Mouse (Mus musculus) B cell, adult 62 days (primary cell): ENCODE results near the gene Tmem127. TPM values are rescaled to one million over a fixed set of nuclear protein-coding genes. Genes with fewer than 3 reads are reported as not detected.

Source experiments
- total RNA-seq: library from RNA; stranded (reverse); gene quantifications from 4 replicates; pipeline ENCODE4 v1.2.4, GENCODE M21; 2023

The Tmem127 gene
- 40.4 to 47.7 TPM (median 43.5 TPM) in 4 replicates for total RNA-seq

DNA sequence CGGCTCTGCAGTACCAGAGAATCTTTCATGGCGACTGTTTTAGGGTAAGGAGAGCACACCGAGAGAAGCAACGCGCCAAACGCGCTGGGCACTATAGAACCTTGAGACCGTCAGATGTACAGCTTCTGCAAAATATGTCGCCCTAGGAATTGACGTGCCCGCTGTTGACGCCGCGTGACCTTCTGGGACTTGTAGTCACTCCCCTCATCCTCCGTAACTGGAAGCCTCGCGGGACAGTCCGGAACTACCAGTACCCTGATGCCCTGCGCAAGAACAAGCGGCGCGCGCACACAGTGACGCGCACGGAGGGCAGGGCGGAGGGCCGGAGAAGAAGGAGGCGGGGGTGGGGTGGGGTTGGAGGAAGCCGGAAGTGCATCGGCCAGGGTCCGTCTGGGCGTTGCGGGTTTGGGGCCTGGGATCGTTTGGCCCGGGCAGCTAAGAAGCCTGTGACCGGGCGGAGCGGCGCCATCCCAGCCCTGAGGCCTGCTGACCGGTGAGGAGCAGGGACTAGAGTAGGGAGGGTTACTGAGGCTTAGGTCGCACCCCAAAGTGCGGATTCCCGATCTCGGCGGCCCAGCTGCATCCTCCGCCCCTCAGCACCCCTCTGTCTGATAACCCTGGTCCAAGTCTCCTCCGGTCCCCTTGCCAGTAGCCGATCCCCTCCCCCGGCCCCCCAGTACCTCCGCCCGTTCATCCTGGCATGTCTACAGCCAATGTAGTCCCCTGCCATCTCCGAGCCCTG is at the start of gene Tmem127, which contains the start of gene Ciao1:
Gene Tmem127 (plus strand): TSS at position 317 of the 742 bp plus-strand sequence.
Gene Ciao1 (minus strand): TSS at position 225 of the 742 bp plus-strand sequence.

DNA sequence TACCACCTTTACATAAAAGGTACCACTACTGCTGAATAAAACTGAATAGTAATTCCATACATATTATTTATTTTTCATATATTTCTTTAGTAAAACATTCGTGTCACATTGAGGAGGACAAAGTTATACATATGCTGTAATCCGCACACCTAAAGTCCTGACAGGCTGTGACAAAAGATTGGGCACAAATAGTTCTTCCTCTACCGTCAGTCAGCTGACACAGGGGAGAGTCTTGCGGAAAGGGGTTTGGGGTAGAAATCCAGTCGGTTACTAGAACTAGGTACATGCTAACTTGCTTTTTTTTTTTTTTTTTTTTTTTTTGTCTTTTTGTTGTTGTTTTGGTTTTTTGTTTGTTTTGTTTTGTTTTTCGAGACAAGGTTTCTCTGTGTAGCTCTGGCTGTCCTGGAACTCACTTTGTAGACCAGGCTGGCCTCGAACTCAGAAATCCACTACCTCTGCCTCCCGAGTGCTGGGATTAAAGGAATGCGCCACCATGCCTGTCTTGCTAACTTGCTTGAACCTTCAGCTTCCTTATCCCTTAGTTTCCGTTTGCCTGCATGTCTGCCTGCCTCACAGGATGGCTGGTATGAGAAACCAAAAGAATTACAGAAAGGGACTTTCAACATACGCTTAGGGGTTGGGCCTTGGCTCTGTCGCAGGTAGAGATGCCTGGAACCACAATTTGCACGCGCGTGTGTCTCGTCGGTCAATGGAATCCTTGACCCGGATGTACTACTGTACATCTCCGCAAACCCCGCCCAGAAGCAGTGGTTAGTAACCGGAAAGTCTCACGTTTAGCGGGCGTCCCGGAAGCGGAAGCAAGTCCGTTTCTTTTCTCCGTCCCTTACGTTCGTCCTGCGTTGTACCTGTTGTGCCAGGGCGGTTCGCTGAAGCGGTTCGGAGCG is 39.9 kb upstream of the Tmem127 start, which contains the start of the genes 1810024B03Rik and Snrnp200:
Gene 1810024B03Rik (minus strand): TSS at position 734 of the 905 bp plus-strand sequence.
Gene Snrnp200 (plus strand): TSS at position 840 of the 905 bp plus-strand sequence.

DNA sequence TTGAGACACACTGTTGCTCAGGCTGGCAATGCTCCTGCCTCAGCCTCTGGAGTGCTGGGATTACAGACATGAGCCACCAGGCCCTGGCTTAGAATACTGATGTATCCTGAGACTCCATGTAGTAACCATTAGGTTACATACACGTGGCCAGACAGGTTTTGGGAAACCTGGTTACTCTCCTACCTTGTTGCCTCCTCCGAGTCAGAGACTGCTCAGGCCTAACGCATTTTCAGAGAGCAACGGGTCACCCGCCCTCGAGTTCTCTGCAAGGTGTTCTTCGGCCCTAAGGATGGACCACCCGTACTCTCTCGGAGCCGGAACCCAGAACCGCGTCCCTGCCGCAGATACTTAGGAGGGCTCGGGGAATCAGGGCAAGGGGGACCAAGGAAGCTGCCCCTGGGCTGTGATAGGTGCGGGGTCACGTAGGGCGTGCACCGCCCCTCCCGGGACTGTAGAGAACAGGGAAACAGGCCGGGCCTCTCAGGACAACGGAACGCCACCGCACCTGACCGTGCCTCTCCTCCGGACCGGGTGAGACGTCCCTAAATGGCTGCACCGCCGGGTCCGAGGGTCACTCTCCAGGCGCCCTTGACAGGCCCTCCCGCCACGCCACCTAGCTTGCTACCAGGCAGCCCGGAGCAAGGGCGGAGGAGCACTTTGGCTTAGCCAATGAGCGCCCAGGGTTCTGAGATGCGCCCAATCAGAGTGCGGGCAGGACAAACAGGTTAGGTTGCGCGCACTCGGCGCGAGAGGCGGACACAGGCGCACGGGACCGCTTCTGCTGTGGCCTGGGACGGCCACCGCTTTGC is 22.0 kb downstream of the Tmem127 start, which contains the start of gene Stard7:
Gene Stard7 (plus strand): TSS at position 728 of the 809 bp plus-strand sequence.

Other genes with a start within 250 kb of the Tmem127 start
- 23.6 to 30.9 TPM (median 26.6 TPM) in 4 replicates for gene Ap4e1, start 239.2 kb upstream of the Tmem127 start, total RNA-seq
- 10.8 to 14.6 TPM (median 13.0 TPM) in 4 replicates for gene Blvra, start 177.2 kb upstream of the Tmem127 start, total RNA-seq
- 7.4 to 11.7 TPM (median 10.0 TPM) in 4 replicates for gene Ncaph, start 114.0 kb upstream of the Tmem127 start, total RNA-seq
- 15.1 to 16.3 TPM (median 15.6 TPM) in 4 replicates for gene Itpripl1, start 104.5 kb upstream of the Tmem127 start, total RNA-seq
- 1.9 to 3.0 TPM (median 2.5 TPM) in 4 replicates for gene 1810024B03Rik, start 39.6 kb upstream of the Tmem127 start, total RNA-seq
- gene Snrnp200, start 39.5 kb upstream of the Tmem127 start, total RNA-seq: 170 to 177 TPM (median 172 TPM) in 4 replicates
- 33.5 to 43.6 TPM (median 40.7 TPM) in 4 replicates for gene Ciao1, start 92 bp upstream of the Tmem127 start, total RNA-seq
- 80.8 to 89.9 TPM (median 85.5 TPM) in 4 replicates for gene Stard7, start 22.3 kb downstream of the Tmem127 start, total RNA-seq
- 510 to 733 TPM (median 603 TPM) in 4 replicates for gene Dusp2, start 88.3 kb downstream of the Tmem127 start, total RNA-seq
- gene Astl, start 90.7 kb downstream of the Tmem127 start, total RNA-seq: 0.70 to 1.0 TPM (median 0.82 TPM) in 4 replicates
- gene Adra2b, start 115.3 kb downstream of the Tmem127 start, total RNA-seq: 0.15 TPM in 2 of 4 replicates, not detected in the others
- gene Gpat2, start 177.3 kb downstream of the Tmem127 start, total RNA-seq: 0.29 to 0.69 TPM (median 0.64 TPM) in 3 of 4 replicates, not detected in the other
- gene Fahd2a, start 196.7 kb downstream of the Tmem127 start, total RNA-seq: 9.5 to 16.4 TPM (median 11.3 TPM) in 4 replicates